Mouse (Mus musculus) left cerebral cortex, postnatal 10 days (tissue): ENCODE data around the gene Tmem266. TPM values are rescaled to one million over a fixed set of nuclear protein-coding genes. Genes with fewer than 3 reads are reported as not detected.

ENCODE experiments used
- DNase-seq, 2 experiments: peaks; one replicate each; pipeline ENCODE4 v3.0.0; 2021 to 2022; ENCODE audit warnings: low spot score in 2 of 2, mixed read lengths in 1 of 2; ENCODE audit errors: extremely low spot score in 1 of 2
- intact Hi-C: fragments of 180-260 bp; cut with DNase I; formaldehyde crosslinking; loops from one replicate; pipeline ENCODE4 v1.15.1; 2025
- total RNA-seq, 2 experiments: library from RNA; stranded (reverse); gene quantifications; 2 replicates each; pipeline ENCODE4 v1.2.3; 2021

Tmem266 gene
- total RNA-seq, 2 experiments from 2014 or later, result 13.4 to 13.6 TPM

DNA sequence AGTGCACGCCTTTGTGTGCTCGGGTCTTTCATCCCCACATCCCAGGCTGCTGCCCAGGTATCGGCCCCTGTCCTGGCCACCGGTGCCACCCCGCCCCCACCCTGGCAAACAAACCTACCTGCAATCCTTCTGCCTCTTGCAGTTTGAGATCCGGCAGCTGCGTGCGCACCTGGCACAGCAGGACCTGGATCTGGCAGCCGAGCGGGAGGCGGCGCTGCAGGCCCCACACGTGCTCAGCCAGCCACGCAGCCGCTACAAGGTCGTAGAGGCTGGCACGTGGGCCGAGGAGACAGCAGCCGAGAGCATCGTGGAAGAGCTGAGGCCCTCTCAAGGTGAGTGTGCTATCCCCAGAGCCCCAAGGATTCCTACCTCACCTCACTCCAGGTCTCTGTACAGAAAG, 103.4 kb downstream of the Tmem266 start:
- intact Hi-C loops, result no loop called here

GRCm38 (mm10) chr9:55432306-55433289, 105.9 kb downstream of the Tmem266 start:
- intact Hi-C loops, result no loop called here
- DNase-seq, result no peak

More for the DNA sequence above, 103.4 kb downstream of the Tmem266 start:
- DNase-seq, result peak in 1 of 2 experiments; percentile 33

- DNase-seq, result no peak
- intact Hi-C loops, result no loop called here
These were observed 107.2 kb downstream of the Tmem266 start for GRCm38 (mm10) chr9:55433875-55434274.

DNA sequence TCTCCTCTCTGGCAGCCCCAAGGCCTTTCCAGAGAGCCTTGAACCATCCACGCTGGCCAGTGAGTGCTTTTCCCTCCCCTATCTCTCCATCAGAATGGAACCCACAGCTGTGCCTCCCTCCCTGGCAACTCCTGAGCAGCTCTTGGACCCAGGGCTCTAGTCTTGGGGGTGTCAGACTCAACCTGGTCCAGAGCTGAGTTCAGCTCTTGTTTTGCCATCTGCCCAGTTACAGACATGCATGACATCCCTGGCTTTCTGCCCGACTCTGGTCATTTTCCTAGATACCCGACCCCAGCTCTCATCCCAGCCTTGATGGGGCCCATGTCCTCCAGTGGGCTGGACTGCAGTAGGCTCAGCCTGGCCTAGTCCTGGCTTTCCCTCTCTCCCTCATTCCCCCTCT, 111.7 kb downstream of the Tmem266 start:
- no peak for DNase-seq
- intact Hi-C loops, result no loop called here

DNA sequence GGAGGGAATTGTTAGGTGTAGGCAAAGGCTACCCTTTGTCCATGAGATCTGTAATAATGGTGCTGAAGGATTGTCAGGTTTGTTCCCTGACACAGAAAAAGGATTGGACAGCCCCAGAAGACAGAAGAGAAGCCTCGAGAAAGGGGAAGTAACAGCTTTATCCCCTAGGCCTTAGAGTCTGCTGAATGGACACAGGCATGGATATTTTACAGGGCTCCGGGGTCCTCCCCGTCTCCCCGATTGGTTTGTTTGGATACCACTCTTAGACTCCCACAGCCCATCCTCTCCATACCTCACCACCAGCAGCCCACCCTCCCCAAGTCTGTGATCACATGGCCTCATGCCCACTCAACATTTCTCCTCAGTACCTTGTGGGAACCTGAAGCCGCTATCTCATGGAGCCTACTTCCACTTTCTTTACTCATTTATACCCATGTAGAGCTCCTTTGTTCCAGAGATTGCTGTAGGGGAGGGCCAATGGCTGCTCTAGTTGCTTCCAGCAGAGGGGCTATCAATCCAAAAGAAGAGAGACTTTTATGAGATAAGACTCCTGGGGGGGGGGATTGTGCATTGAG, 112.6 kb downstream of the Tmem266 start:
- no peak for DNase-seq
- intact Hi-C loops, result no loop called here

DNA sequence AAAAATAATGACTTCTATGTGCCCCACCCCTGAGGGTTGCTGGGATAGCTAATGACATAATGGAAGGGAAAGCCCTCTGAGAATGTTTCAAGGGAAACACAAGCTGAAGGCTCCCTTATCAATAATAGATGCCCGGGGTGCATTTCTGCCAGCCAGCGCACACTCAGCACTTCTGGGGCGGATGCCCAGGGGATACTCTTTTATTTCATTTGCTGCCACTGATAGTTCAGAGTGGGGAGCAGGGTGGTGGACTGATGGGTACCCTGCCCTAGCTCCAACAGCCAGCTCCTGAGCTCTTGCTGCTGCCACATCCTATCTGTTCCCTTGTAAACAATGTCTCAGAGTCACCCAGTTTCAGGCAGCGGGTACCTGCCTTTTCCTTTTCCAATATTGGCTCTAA, 120.8 kb downstream of the Tmem266 start:
- intact Hi-C loops, result no loop called here
- DNase-seq, result no peak

GRCm38 (mm10) chr9:55449108-55449507, 122.4 kb downstream of the Tmem266 start:
- intact Hi-C loops, result no loop called here
- DNase-seq, result no peak

DNA sequence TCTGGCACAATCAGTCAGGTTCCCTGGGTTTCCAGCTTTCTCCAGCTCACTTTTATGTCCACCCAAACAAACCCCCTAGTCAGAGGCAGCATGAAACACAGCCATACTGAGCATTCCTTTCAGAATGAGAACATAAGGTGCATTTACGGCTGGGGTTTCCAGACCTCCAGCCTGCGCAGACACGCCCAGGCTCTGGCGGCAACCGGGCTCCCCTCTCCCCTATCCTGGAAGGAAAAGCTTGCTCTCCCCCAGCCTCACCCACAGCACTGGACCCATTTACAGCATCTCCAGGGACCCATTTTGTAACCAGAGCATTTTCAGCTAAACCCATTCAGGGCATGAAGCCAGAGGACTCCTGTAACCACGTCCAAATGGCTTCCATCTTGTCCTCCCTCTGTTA, 123.3 kb downstream of the Tmem266 start:
- DNase-seq, result no peak
- intact Hi-C loops, result no loop called here

DNA sequence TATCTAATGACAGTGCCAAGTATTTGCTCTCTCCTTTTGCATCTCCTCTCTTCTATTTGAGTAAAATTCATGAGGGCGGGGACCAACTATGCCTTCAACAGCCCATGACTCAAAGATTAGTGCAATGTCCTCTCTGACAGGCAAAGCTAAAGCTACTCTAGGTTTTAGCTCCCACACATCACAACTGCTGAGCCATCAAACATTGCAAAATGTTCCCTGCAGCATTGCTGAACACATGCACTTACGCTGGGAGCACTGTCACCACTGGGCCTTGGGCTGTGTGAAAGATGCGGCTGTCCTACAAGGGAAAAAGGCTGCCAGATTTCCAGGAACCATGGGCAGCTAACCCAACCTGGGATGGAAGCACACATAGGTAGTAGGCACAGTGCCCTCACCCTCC, 124.7 kb downstream of the Tmem266 start:
- DNase-seq, result no peak
- intact Hi-C loops, result no loop called here

DNA sequence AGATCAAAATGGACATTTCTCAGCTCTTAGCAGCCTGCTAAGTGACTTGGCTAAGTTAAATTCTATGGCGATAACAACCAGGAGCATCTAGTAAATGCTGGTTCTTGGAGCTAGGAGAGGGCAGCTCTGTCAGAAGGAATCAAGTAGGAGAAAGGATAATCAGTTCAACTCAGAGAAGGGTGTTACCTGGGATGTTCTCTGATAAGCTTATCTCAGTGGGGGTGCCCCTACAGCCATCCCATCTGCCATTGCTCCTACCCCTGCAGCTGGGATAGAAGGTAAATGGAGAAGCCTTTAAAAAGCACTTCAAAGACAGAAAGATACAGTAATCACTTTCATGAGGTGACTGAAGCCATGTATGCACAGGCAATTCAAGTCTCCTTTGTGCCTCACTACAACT, 126.2 kb downstream of the Tmem266 start:
- intact Hi-C loops, result no loop called here
- no peak for DNase-seq

GRCm38 (mm10) chr9:55453366-55453765, 126.7 kb downstream of the Tmem266 start:
- DNase-seq, result no peak

DNA sequence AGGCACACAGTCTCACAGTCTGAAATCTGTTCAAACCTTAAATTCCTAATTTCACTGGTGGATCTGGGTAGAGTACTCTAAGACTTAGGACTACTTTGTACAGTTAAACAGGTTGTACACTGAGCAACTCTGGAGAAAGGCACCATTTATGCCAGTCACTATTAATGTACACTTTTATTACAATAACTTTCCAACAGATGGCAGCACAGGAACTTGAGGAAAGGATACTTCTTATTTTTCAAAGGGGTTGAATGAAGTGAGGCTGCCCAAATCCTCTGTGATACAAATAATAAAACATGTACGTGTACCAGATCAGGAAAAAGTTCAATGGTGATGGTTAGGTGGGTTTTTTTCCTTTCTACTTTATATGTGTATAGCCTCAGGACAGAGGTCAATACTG, 141.7 kb downstream of the Tmem266 start:
- no peak for DNase-seq
- intact Hi-C loops, result no loop called here

More at GRCm38 (mm10) chr9:55453366-55453765, 126.7 kb downstream of the Tmem266 start:
- intact Hi-C loops, result no loop called here

- DNase-seq, result no peak
- intact Hi-C loops, result no loop called here
These were observed 149.4 kb downstream of the Tmem266 start for GRCm38 (mm10) chr9:55476084-55476483.

- intact Hi-C loops, result no loop called here
- no peak for DNase-seq
These were observed 152.0 kb downstream of the Tmem266 start for GRCm38 (mm10) chr9:55478699-55479098.

- peak in 1 of 2 experiments; percentile 15 for DNase-seq
- intact Hi-C loops, result no loop called here
These were observed 155.4 kb downstream of the Tmem266 start for GRCm38 (mm10) chr9:55482116-55482515.

Other genes starting within 250 kb of the Tmem266 start
- 10 to 100 TPM; 45.5 to 47.8 TPM for gene Ube2q2, start 178.1 kb upstream of the Tmem266 start, total RNA-seq
- gene Fbxo22, start 118.0 kb upstream of the Tmem266 start, total RNA-seq, result 10 to 100 TPM; 47.5 to 48.6 TPM
- 1 to 10 TPM in 1 of 2 experiments, under 1 TPM in 1; 0.30 to 1.5 TPM for gene Nrg4, start 69 bp upstream of the Tmem266 start, total RNA-seq
- gene Etfa, start 185.3 kb downstream of the Tmem266 start, total RNA-seq, result 10 to 100 TPM; 42.7 to 44.6 TPM
- gene Isl2, start 211.8 kb downstream of the Tmem266 start, total RNA-seq, result not detected